Mouse (Mus musculus) splenic B cell, adult 2 months (primary cell): ENCODE results near the gene Sept5.

ENCODE experiments used
- DNase-seq: peaks from one replicate; pipeline ENCODE4 v3.0.0-alpha.2; 2011; ENCODE audit warnings: low read depth, low spot score
- H3K27me3 ChIP-seq: 2 replicates; pipeline ENCODE4 v1.6.1; 2012; ENCODE audit warnings: mild to moderate bottlenecking, low read length, moderate library complexity, mixed read lengths; ENCODE audit not compliant: control insufficient read depth, poor library complexity, insufficient read depth, severe bottlenecking
- H3K36me3 ChIP-seq: 2 replicates; pipeline ENCODE4 v1.6.1; 2012; ENCODE audit warnings: mild to moderate bottlenecking, low read length, moderate library complexity, mixed read lengths; ENCODE audit not compliant: control insufficient read depth, poor library complexity, insufficient read depth, severe bottlenecking

Sept5 gene

GRCm38 (mm10) chr16:18642897-18643296 is 13.1 kb upstream of the Sept5 start:
- no peaks in the 10 kb centered on the region for H3K27me3 ChIP-seq
- H3K36me3 ChIP-seq = no peaks in the 10 kb centered on the region
- no peak for DNase-seq

GRCm38 (mm10) chr16:18642291-18642690 is 12.5 kb upstream of the Sept5 start:
- no peak for DNase-seq
- no peaks in the 10 kb centered on the region for H3K27me3 ChIP-seq
- no peaks in the 10 kb centered on the region for H3K36me3 ChIP-seq

- no peaks in the 10 kb centered on the region for H3K36me3 ChIP-seq
- no peak for DNase-seq
- no peaks in the 10 kb centered on the region for H3K27me3 ChIP-seq
These were observed 9.7 kb upstream of the Sept5 start for GRCm38 (mm10) chr16:18639382-18639929.

- Histone ChIP-seq H3K36me3 (no peaks in the 10 kb centered on the region), H3K27me3 (no peaks in the 10 kb centered on the region)
- no peak for DNase-seq
These were observed 8.6 kb upstream of the Sept5 start for GRCm38 (mm10) chr16:18638396-18638795.

- Histone ChIP-seq H3K27me3 (no peaks in the 10 kb centered on the region), H3K36me3 (no peaks in the 10 kb centered on the region)
- no peak for DNase-seq
These were observed 7.0 kb upstream of the Sept5 start for GRCm38 (mm10) chr16:18636804-18637203.

GRCm38 (mm10) chr16:18636401-18636800 is 6.6 kb upstream of the Sept5 start:
- no peaks in the 10 kb centered on the region for H3K27me3 ChIP-seq
- H3K36me3 ChIP-seq = no peaks in the 10 kb centered on the region
- no peak for DNase-seq

- H3K27me3 ChIP-seq = no peaks in the 10 kb centered on the region
- no peaks in the 10 kb centered on the region for H3K36me3 ChIP-seq
- DNase-seq = no peak
These were observed 3.6 kb upstream of the Sept5 start for GRCm38 (mm10) chr16:18633333-18633732.

- H3K36me3 ChIP-seq = no peaks in the 10 kb centered on the region
- H3K27me3 ChIP-seq = no peaks in the 10 kb centered on the region
- no peak for DNase-seq
These were observed 3.1 kb upstream of the Sept5 start for GRCm38 (mm10) chr16:18632816-18633215.

- DNase-seq = no peak
- Histone ChIP-seq H3K36me3 (no peaks in the 10 kb centered on the region), H3K27me3 (no peaks in the 10 kb centered on the region)
These were observed 2.3 kb upstream of the Sept5 start for GRCm38 (mm10) chr16:18632059-18632458.

GRCm38 (mm10) chr16:18631141-18631540 is 1.4 kb upstream of the Sept5 start:
- no peak for DNase-seq
- Histone ChIP-seq H3K27me3 (no peaks in the 10 kb centered on the region), H3K36me3 (no peaks in the 10 kb centered on the region)

GRCm38 (mm10) chr16:18630291-18630690 is 537 bp upstream of the Sept5 start:
- no peak for DNase-seq
- H3K27me3 ChIP-seq = no peaks in the 10 kb centered on the region

GRCm38 (mm10) chr16:18628948-18629340 is 810 bp downstream of the Sept5 start:
- no peak for DNase-seq
- Histone ChIP-seq H3K27me3 (no peaks in the 10 kb centered on the region), H3K36me3 (no peaks in the 10 kb centered on the region)

More at GRCm38 (mm10) chr16:18630291-18630690, 537 bp upstream of the Sept5 start:
- no peaks in the 10 kb centered on the region for H3K36me3 ChIP-seq

GRCm38 (mm10) chr16:18628206-18628947 is 1.4 kb downstream of the Sept5 start:
- Histone ChIP-seq H3K27me3 (no peaks in the 10 kb centered on the region), H3K36me3 (no peaks in the 10 kb centered on the region)
- DNase-seq = no peak

GRCm38 (mm10) chr16:18627163-18627562 is 2.6 kb downstream of the Sept5 start:
- no peaks in the 10 kb centered on the region for H3K36me3 ChIP-seq
- DNase-seq = no peak

GRCm38 (mm10) chr16:18626376-18626878 is 3.3 kb downstream of the Sept5 start, which contains the start of gene Gm49601:
Gene Gm49601, minus strand, starts transcription at chr16:18626427.
- peak; percentile 88 for DNase-seq
- no peaks in the 10 kb centered on the region for H3K36me3 ChIP-seq
- H3K27me3 ChIP-seq = no peaks in the 10 kb centered on the region; the same call in 1 of the 2 replicates

More at GRCm38 (mm10) chr16:18627163-18627562, 2.6 kb downstream of the Sept5 start:
- H3K27me3 ChIP-seq = no peaks in the 10 kb centered on the region; the same call in 1 of the 2 replicates
